Mouse (Mus musculus) frontal cortex, adult (tissue): ENCODE measurements around the gene 2310007B03Rik.
A peak's percentile ranks its signal among the peaks of the same experiment; 100 is the strongest.

Source experiments
- ATAC-seq: cut with Nextera tagmentation; 2 replicates; pipeline ENCODE4 v1.9.2; 2017; ENCODE audit warnings: mild to moderate bottlenecking, moderate library complexity, mixed read lengths; ENCODE audit not compliant: low TSS enrichment

2310007B03Rik gene

DNA sequence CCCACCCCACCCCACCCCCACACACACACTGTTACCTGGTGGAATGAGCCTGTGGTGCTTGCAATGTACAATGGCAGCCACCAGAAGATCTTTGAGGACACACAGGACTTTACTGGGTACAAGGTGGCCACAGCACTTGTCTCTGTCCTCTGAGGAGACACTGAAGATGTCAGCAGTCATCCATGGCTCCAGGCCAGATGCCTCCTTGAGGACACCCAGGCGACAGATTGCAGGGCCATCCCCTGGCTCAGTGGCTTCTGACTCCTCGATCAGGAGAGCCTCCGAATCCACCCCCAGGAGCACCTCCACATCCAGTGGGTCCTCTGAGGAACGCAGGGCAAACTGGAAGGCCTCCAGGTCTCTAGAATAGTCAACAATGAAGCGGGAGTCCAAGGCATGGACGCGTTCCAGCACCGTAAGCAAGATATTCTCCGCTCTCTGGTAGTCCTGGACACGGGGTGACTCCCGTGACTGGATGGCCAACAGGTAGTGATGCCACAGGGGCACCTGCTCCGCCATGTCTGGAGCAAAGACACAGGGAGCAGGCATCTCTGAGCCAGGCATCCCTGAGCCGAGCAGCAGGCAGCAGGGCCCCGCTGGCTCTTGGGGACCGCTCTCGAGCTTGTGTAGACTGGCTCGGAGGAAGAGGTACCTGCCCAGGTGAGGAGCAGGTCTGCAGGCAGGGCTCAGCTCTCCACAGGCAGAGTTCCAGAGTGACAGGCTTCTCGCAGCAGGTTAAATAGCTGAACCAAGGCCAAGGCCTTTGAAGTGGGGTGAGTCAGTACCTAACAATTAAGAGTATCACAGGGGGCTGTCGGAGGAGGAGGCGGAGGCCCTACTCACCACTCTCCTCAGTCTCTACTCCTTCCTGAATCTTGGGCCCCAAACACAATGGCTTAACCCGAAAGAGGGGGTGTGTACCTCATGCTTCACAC, 915 bp downstream of the 2310007B03Rik start:
- ATAC-seq: no peak

DNA sequence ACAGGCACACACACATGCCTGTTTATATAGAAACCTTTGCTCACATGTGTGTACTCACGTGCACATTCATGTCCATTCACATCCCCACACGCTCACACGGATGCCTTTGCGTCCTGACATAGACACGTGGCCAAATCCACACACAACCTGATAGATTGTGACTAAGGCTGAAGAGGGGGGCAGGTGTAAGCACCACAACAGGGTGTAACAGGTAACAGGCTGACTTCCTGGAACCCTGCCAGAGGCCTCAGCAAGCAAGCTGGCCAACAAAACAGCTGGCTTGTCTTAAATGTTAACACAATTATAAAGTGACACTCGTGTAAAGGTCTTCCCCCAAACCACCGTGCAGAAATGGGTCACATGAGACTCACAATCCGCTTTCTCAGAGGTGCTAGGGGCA, 1.8 kb downstream of the 2310007B03Rik start:
- no peak for ATAC-seq

- ATAC-seq: no peak
Measured at GRCm38 (mm10) chr1:93157566-93157965, 3.2 kb downstream of the 2310007B03Rik start.

DNA sequence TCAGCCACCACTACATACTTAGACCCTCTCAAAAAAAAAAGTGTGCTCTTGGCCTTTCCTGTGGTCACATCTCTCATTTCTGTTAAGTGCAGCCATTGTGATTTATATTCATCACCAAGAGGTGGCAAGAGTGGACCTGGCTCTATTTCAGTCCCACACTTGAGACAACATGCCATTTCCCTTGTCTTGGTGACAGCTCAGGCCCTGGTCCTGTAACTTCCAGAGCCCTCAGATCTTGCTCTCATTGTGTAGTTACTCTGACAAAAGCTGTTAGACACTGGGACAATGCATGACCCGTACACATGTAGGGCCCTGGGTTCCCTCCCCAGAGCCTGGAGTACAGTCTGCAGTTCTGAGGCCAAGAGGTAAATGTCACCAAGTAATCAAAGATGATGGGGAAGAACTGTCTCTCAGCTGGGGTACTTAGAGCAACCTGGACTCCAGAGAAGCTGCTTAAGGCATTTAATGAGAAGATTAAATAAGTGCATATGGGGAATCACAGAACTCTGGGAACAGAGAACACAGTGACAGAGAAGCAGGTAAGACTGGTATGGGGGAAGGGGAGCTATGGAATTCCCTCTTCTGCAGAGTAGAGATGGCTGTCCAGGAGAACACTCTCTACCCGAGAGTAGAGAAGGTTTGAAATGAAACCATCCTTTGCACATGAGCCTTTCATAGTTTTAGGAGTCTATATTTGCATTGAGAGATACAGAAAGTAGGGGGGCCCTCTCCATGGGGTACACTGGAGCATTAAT, 9.7 kb downstream of the 2310007B03Rik start:
- no peak for ATAC-seq

- no peak for ATAC-seq
Measured at GRCm38 (mm10) chr1:93144176-93144575, 16.6 kb downstream of the 2310007B03Rik start.

DNA sequence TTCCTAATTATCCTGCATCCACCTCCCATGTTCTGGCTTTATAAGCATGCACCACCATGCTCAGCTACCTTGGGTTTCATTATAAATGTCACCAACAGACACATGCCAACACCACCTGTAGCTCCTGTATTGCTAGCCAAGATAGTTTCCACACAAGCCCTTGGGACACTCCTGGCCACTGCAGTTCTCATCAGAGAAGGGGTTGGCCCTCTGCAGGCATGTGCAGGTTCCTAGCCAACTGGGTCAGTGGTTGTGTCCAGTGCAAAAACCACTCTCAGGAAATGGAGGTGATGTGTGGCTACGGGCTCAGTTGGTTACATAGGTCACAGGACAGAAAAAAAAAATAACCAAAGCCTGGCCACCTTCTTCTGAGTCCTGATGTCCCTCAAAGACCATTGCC, 17.9 kb downstream of the 2310007B03Rik start:
- no peak for ATAC-seq

GRCm38 (mm10) chr1:93139713-93140112, 21.0 kb downstream of the 2310007B03Rik start:
- peak; percentile 98 for ATAC-seq

DNA sequence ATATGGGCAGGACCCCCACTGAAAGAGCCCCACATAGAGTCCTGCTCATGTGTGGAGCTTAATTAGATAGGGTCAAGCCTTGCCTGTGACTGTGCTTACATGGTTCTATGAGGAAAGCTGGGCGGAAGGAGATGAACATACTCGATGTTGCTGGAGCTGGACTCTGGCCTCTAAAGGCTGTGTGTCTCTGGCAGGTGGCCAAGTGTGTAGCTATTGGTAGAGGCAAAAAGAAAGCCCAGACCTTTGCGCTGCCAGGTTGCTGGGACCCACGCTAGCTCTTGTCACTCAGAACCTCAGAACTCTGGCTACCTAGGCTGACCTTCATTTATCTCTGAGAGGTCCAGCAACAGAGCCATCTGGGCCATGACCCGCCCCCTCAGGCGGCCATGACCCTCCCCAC, 22.2 kb downstream of the 2310007B03Rik start:
- ATAC-seq: no peak

DNA sequence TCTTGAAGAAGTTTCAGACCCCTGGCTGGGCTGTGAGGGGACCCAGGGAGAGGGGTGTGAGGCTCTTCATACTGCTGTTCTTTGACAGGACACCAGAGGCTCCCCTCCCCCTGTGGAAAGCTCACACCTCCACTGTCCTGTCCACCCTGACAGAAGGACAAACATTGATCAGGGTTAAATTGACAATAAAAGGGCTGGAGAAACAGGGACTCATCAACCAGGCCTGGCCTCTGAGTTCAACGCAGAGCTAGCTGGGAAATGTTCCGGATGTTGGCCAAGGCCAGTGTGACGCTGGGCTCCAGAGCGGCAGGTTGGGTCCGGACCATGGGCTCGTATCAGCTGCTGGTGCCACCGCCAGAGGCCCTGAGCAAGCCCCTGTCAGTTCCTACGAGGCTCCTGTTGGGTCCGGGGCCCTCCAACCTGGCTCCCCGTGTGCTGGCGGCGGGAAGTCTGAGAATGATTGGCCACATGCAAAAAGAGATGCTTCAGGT, 25.7 kb downstream of the 2310007B03Rik start, which contains the start of gene Agxt:
TSS of gene Agxt (plus strand) at position 205 of the 491 bp plus-strand sequence.
- ATAC-seq: no peak

- ATAC-seq: no peak
Measured at GRCm38 (mm10) chr1:93132676-93133075, 28.1 kb downstream of the 2310007B03Rik start.

GRCm38 (mm10) chr1:93130242-93130983, 30.3 kb downstream of the 2310007B03Rik start:
- ATAC-seq: peak; percentile 18; the same call in 1 of the 2 replicates

- peak; percentile 97 for ATAC-seq
Measured at GRCm38 (mm10) chr1:93128710-93129349, 31.9 kb downstream of the 2310007B03Rik start.

DNA sequence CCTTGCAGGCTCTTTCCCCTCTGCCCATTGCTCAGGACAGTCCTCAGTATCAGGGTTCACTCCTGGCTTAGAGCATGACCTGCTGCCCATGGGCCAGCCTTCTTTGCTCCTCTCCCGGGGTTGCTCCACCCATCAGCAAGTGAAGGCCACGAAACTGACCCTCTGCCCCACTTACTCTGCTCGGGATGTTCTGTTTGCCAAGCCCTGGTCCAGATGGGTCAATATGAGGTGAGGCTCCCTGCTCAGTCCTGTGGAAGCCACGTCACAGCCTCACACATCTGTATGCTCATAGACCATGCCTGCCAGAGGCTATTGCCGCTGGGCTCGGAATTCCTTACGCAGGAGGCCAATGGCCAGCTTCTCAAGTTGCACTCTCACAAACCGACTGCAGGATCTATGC, 32.5 kb downstream of the 2310007B03Rik start:
- ATAC-seq: no peak

GRCm38 (mm10) chr1:93125256-93125655, 35.5 kb downstream of the 2310007B03Rik start:
- no peak for ATAC-seq

DNA sequence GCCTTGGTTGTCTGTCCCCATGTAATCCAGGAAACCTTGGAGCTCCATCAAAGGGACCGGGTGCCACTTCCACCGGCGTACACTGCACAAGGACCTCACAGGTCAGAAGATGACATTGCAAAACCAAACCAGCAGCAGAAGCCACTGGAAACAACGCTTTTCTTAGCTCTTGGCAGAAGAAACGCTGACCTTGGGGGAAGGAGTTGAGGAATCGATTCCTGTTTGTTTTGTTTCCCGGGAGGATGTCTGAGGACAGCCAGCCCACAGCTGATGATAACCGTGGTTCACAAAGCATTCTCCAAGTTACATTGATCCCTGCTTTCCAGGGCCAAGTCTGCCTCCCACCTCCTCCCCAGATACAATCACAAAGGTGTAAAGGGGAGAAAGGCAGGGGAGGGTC, 36.7 kb downstream of the 2310007B03Rik start:
- ATAC-seq: no peak

- ATAC-seq: no peak
Measured at GRCm38 (mm10) chr1:93123179-93123854, 37.4 kb downstream of the 2310007B03Rik start.

DNA sequence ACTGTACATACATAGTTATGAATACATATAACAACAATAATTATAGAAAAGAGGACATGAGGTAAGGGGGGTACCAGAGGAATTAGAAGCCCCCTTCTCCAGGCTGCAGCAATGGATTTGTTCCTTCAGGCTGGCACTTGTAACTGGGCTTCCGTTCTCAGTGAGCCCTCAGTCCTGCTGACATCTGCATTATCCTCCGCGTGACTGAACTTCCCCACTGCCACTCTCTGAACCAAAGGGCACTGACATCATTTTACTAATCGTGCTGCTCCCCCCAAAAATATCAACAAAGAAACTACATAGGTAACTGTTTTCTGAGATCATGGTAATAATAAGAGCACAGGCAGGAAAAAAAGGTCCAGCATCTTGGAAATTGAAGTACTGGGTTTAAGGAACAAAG, 41.9 kb downstream of the 2310007B03Rik start:
- ATAC-seq: no peak

- no peak for ATAC-seq
Measured at GRCm38 (mm10) chr1:93115471-93115870, 45.3 kb downstream of the 2310007B03Rik start.

DNA sequence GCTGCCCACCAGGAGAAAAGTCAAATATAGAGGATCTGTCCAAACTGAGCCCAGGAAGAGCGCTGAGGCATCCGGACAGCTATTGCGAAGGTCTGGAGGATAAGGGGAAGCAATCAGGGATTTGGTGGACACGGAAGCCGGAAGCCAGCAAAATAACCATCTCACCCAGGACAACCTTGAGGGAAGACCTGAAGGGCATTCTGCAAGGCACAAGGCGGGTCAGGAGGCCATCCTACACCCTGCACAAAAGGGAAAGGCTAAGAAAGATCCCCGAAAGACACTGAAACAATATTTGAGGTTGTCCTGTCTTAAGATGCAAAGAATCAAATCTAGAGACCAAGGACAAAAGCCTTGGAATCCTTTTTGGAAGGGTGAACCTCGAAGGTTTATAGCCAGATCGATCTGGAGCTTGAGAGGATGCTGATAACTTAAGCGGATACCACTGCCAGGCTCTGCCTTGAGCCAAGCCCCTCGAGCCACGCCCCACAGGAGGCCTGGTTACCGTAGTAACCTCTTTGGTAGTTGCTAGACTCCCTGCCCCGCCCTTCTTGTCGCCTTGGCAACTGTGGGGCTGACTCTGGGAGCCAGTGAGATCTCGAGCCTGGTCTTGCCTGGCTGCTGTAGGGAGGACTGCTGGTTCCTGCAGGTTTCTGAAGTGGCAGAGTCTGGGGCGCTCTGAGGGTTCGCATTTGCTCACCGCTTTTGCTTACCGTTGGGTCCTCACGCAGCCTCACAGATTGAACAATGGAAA, 45.9 kb downstream of the 2310007B03Rik start:
- peak; percentile 100 for ATAC-seq

DNA sequence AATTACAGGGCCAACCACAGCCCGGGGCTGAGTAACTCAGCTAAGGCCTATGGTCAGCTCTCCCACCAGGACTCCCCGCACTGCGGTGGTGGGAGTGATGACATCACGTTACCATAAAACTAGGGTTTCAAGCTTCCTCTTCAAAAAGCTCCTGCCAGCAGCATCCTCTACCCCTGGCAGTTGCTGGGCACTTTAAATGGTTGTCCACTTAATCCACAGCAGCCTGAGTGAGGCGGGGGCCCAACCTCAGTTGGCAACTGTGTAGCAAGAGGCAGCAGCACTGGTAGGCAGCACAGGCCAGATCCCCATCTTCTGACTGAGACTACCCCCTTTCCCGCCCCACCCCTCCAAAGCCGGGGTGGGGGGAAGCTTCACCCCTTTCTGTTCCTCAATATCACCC, 58.0 kb downstream of the 2310007B03Rik start:
- no peak for ATAC-seq
